Mouse (Mus musculus): Measurements from ENCODE around the gene Bricd5. TPM values are rescaled to one million over a fixed set of nuclear protein-coding genes. Genes with fewer than 3 reads are reported as not detected.
"Not testable (repeated sequence)": the region's sequence is repeated elsewhere in the genome, so short reads cannot be mapped to it uniquely, and the experiment has no call there.

Bricd5 gene
- polyA plus RNA-seq (2012; rRNA removed): 0.15 and 0.43 TPM in 2 replicates

GRCm38 (mm10) chr17:24473612-24474275 is at the start of gene Bricd5:
TSS of gene Bricd5 (plus strand) at chr17:24473884.
- Histone ChIP-seq H3K4me1 (ENCODE audit: control insufficient read depth, insufficient read depth, low read length) (peaks cover 19% of the 10 kb centered on the region), H3K4me3 (replicated peaks; ENCODE audit: extremely low read depth, low read depth, low read length) (no peak within 1 kb of the TSS)
- DNase-seq: no peak
- TF ChIP-seq POLR2A (IDR thresholded peaks at IDR 0.05; ENCODE audit: borderline replicate concordance, extremely low read depth, low read depth, low read length): no peak
- TF ChIP-seq CTCF (IDR thresholded peaks at IDR 0.05; ENCODE audit: insufficient read depth, low read length): no peak
- WGBS: 83% methylated on average over 6 of the region's 6 CpGs

GRCm38 (mm10) chr17:24424489-24424888 is 49.2 kb upstream of the Bricd5 start:
- TF ChIP-seq CTCF (IDR thresholded peaks at IDR 0.05; ENCODE audit: insufficient read depth, low read length) (no peak), POLR2A (IDR thresholded peaks at IDR 0.05; ENCODE audit: borderline replicate concordance, extremely low read depth, low read depth, low read length) (no peak)
- WGBS: 90% methylated on average over 5 of the region's 5 CpGs
- no peak for DNase-seq
- Histone ChIP-seq H3K4me1 (ENCODE audit: control insufficient read depth, insufficient read depth, low read length) (peaks cover 5% of the 10 kb centered on the region), H3K4me3 (replicated peaks; ENCODE audit: extremely low read depth, low read depth, low read length) (no peak overlapping the region)

- not testable (repeated sequence) for DNase-seq; H3K4me3 ChIP-seq (replicated peaks; ENCODE audit: extremely low read depth, low read depth, low read length)
- 92% methylated on average over 6 of the region's 8 CpGs for WGBS
Measured at GRCm38 (mm10) chr17:24425326-24425725, 48.4 kb upstream of the Bricd5 start.

GRCm38 (mm10) chr17:24425905-24426304 is 47.8 kb upstream of the Bricd5 start:
- H3K4me3 ChIP-seq (replicated peaks; ENCODE audit: extremely low read depth, low read depth, low read length): no peak overlapping the region
- 86% methylated on average over 7 of the region's 7 CpGs for WGBS
- no peak for DNase-seq
- H3K4me1 ChIP-seq (ENCODE audit: control insufficient read depth, insufficient read depth, low read length): peaks cover 5% of the 10 kb centered on the region
- TF ChIP-seq POLR2A (IDR thresholded peaks at IDR 0.05; ENCODE audit: borderline replicate concordance, extremely low read depth, low read depth, low read length): no peak
- no peak for TF ChIP-seq CTCF (IDR thresholded peaks at IDR 0.05; ENCODE audit: insufficient read depth, low read length)

More at GRCm38 (mm10) chr17:24425326-24425725, 48.4 kb upstream of the Bricd5 start:
- not testable (repeated sequence) for H3K4me1 ChIP-seq (ENCODE audit: control insufficient read depth, insufficient read depth, low read length)

- Histone ChIP-seq H3K4me3 (replicated peaks; ENCODE audit: extremely low read depth, low read depth, low read length) (peak within 1 kb of the TSS; percentile 90), H3K4me1 (ENCODE audit: control insufficient read depth, insufficient read depth, low read length) (peaks cover 5% of the 10 kb centered on the region)
- under 1% methylated on average over 48 of the region's 48 CpGs for WGBS
- peak; percentile 93 for DNase-seq
- TF ChIP-seq CTCF (IDR thresholded peaks at IDR 0.05; ENCODE audit: insufficient read depth, low read length) (no peak), POLR2A (IDR thresholded peaks at IDR 0.05; ENCODE audit: borderline replicate concordance, extremely low read depth, low read depth, low read length) (peak; percentile 85)
Measured at GRCm38 (mm10) chr17:24426471-24427169, 47.1 kb upstream of the Bricd5 start, which contains the start of gene Eci1. TSS of gene Eci1 (plus strand) at chr17:24426641.

- no peak for DNase-seq
- 3% methylated on average over 8 of the region's 8 CpGs for WGBS
- peaks cover 5% of the 10 kb centered on the region for H3K4me1 ChIP-seq (ENCODE audit: control insufficient read depth, insufficient read depth, low read length)
- H3K4me3 ChIP-seq (replicated peaks; ENCODE audit: extremely low read depth, low read depth, low read length): peak overlapping the region; percentile 90
- TF ChIP-seq CTCF (IDR thresholded peaks at IDR 0.05; ENCODE audit: insufficient read depth, low read length) (no peak), POLR2A (IDR thresholded peaks at IDR 0.05; ENCODE audit: borderline replicate concordance, extremely low read depth, low read depth, low read length) (no peak)
Measured at GRCm38 (mm10) chr17:24427170-24427557, 46.5 kb upstream of the Bricd5 start.

- 77% methylated on average over 14 of the region's 14 CpGs for WGBS
- TF ChIP-seq POLR2A (IDR thresholded peaks at IDR 0.05; ENCODE audit: borderline replicate concordance, extremely low read depth, low read depth, low read length) (no peak), CTCF (IDR thresholded peaks at IDR 0.05; ENCODE audit: insufficient read depth, low read length) (no peak)
- DNase-seq: no peak
- Histone ChIP-seq H3K4me3 (replicated peaks; ENCODE audit: extremely low read depth, low read depth, low read length) (no peak overlapping the region), H3K4me1 (ENCODE audit: control insufficient read depth, insufficient read depth, low read length) (peaks cover 5% of the 10 kb centered on the region)
Measured at GRCm38 (mm10) chr17:24429201-24429983, 44.3 kb upstream of the Bricd5 start.

GRCm38 (mm10) chr17:24437016-24437415 is 36.7 kb upstream of the Bricd5 start:
- Histone ChIP-seq H3K4me3 (replicated peaks; ENCODE audit: extremely low read depth, low read depth, low read length) (no peak overlapping the region), H3K4me1 (ENCODE audit: control insufficient read depth, insufficient read depth, low read length) (no peaks in the 10 kb centered on the region)
- WGBS: 68% methylated on average over 5 of the region's 5 CpGs
- TF ChIP-seq POLR2A (IDR thresholded peaks at IDR 0.05; ENCODE audit: borderline replicate concordance, extremely low read depth, low read depth, low read length) (no peak), CTCF (IDR thresholded peaks at IDR 0.05; ENCODE audit: insufficient read depth, low read length) (peak; percentile 20; the same call in 1 of the 2 replicates)
- peak; percentile 34 for DNase-seq

- H3K4me3 ChIP-seq (replicated peaks; ENCODE audit: extremely low read depth, low read depth, low read length): no peak overlapping the region
- no peak for TF ChIP-seq CTCF (IDR thresholded peaks at IDR 0.05; ENCODE audit: insufficient read depth, low read length)
- TF ChIP-seq POLR2A (IDR thresholded peaks at IDR 0.05; ENCODE audit: borderline replicate concordance, extremely low read depth, low read depth, low read length): no peak
- H3K4me1 ChIP-seq (ENCODE audit: control insufficient read depth, insufficient read depth, low read length): no peaks in the 10 kb centered on the region
- 88% methylated on average over 8 of the region's 8 CpGs for WGBS
- no peak for DNase-seq
Measured at GRCm38 (mm10) chr17:24440377-24440776, 33.3 kb upstream of the Bricd5 start.
